In the genomic region with DNA sequence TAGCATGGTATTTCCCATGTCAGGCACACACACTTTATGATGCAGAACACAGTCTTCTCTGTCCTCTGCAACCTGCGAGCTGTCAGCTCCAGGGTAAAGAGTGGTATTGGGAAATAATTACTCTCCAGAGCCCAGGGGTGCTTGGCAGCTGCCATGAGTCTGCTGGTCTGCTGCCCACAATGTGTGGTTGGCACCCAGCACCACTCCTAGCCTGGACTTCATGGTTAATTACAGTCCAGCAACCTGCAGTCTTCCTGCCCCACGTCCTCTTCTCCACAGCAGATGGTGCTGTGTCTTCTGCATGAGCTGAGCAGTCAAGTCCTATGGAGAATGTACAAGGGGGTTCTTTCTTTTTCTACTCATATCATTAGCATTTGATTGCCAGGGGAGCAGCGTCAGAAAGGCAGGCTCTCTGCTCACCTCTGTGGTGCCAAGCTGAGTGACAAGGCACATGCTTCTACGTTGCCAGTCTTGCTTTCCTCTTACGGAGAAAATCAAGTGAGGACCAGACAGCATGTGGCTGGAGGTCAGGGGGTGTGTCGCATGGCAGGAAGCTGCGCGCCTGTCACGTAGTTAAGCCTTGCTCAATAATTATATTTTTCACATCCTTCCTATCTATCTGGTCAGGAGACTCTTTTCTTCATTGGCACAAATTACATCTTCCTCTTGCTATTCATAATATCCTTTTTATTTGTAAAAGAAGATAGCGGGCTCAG, we compare ENCODE assay signal across 10 mouse cellular contexts.
DNase-seq lines count a peak whose midpoint lies in the region; ATAC-seq and TF ChIP-seq lines count a peak whose summit lies in the region.
"Had no signal": no experiment of that assay in that cellular context is flagged by ENCODE, and none has a peak within 500 bp of the region (broad histone marks: within the 10 kb centered on the region; RNA-seq: fewer than 3 reads in every experiment).

No protein-coding gene starts in this region.

- H3K36me3 ChIP-seq in hindbrain, embryonic 15.5 days = no peaks in the 10 kb centered on the region
- H3K36me3 ChIP-seq in hindbrain, embryonic 10.5 days = no peaks in the 10 kb centered on the region
- no peaks in the 10 kb centered on the region for H3K36me3 ChIP-seq in kidney, postnatal 0 days (ENCODE audit: insufficient read depth, low read length)
- H3K36me3 ChIP-seq: heart, embryonic 15.5 days; limb, embryonic 12.5 days; midbrain, embryonic 12.5 days had no signal

- no peaks in the 10 kb centered on the region for H3K27me3 ChIP-seq in hindbrain, embryonic 15.5 days
- H3K27me3 ChIP-seq in hindbrain, embryonic 10.5 days (ENCODE audit: insufficient read depth, poor library complexity, severe bottlenecking) = no peaks in the 10 kb centered on the region
- H3K27me3 ChIP-seq in kidney, postnatal 0 days (ENCODE audit: insufficient read depth, low read length) = no peaks in the 10 kb centered on the region
- H3K27me3 ChIP-seq: heart, embryonic 15.5 days; limb, embryonic 12.5 days; midbrain, embryonic 12.5 days had no signal

- H3K4me2 ChIP-seq in hindbrain, embryonic 15.5 days = no peak overlapping the region
- H3K4me2 ChIP-seq in kidney, postnatal 0 days (ENCODE audit: low read length) = no peak overlapping the region
- H3K4me2 ChIP-seq: heart, embryonic 15.5 days; limb, embryonic 12.5 days; midbrain, embryonic 12.5 days had no signal

- no peaks in the 10 kb centered on the region for H3K9me3 ChIP-seq in hindbrain, embryonic 15.5 days
- no peaks in the 10 kb centered on the region for H3K9me3 ChIP-seq in hindbrain, embryonic 10.5 days
- H3K9me3 ChIP-seq in kidney, postnatal 0 days (replicated peaks; ENCODE audit: low read length) = no peaks in the 10 kb centered on the region
- H3K9me3 ChIP-seq: heart, embryonic 15.5 days; limb, embryonic 12.5 days; midbrain, embryonic 12.5 days had no signal

- TF ChIP-seq CTCF in kidney, postnatal 0 days (IDR thresholded peaks at IDR 0.05; ENCODE audit: low read depth) = peak; percentile 11; the same call in 1 of the 2 replicates

- peaks cover 12% of the 10 kb centered on the region; the same call in 1 of the 2 replicates for H3K4me1 ChIP-seq in hindbrain, embryonic 15.5 days (replicated peaks)
- no peaks in the 10 kb centered on the region for H3K4me1 ChIP-seq in hindbrain, embryonic 10.5 days (replicated peaks)
- no peaks in the 10 kb centered on the region for H3K4me1 ChIP-seq in kidney, postnatal 0 days (replicated peaks; ENCODE audit: insufficient read depth, low read length)
- H3K4me1 ChIP-seq: heart, embryonic 15.5 days; limb, embryonic 12.5 days; midbrain, embryonic 12.5 days had no signal

- WGBS in hindbrain, embryonic 15.5 days = 54% methylated on average over 10 of the region's 10 CpGs
- WGBS in hindbrain, embryonic 10.5 days = 70% methylated on average over 10 of the region's 10 CpGs
- WGBS in kidney, postnatal 0 days = 65% methylated on average over 10 of the region's 10 CpGs

- no peak overlapping the region for H3K9ac ChIP-seq in hindbrain, embryonic 15.5 days
- H3K9ac ChIP-seq in kidney, postnatal 0 days (ENCODE audit: low read depth, low read length) = no peak overlapping the region
- H3K9ac ChIP-seq: heart, embryonic 15.5 days; limb, embryonic 12.5 days; midbrain, embryonic 12.5 days had no signal

- DNase-seq in hindbrain, embryonic 10.5 days (ENCODE audit: low spot score) = no peak
- peak; percentile 57 for DNase-seq in NIH3T3 (ENCODE audit: low read depth)
- DNase-seq in cerebellum, adult 18-20 months = peak; percentile 33 to 36
- DNase-seq in kidney, postnatal 0 days (ENCODE audit: low spot score) = no peak
- no peak for DNase-seq in embryo, embryonic 11 days
- DNase-seq in frontal cortex, adult 2 months (ENCODE audit: extremely low spot score in 1 of 2, low spot score in 1 of 2) = no peak

- H3K27ac ChIP-seq in hindbrain, embryonic 15.5 days (replicated peaks) = no peak overlapping the region
- no peak overlapping the region for H3K27ac ChIP-seq in hindbrain, embryonic 10.5 days
- no peak overlapping the region for H3K27ac ChIP-seq in kidney, postnatal 0 days
- H3K27ac ChIP-seq: heart, embryonic 15.5 days; limb, embryonic 12.5 days; midbrain, embryonic 12.5 days had no signal

- ATAC-seq in hindbrain, embryonic 15.5 days (ENCODE audit: low FRiP score, low read depth) = peak; percentile 82
- no peak for ATAC-seq in kidney, postnatal 0 days (replicated peaks; ENCODE audit: low FRiP score, low read depth)

- H3K4me3 ChIP-seq in hindbrain, embryonic 15.5 days = no peak overlapping the region
- no peak overlapping the region for H3K4me3 ChIP-seq in hindbrain, embryonic 10.5 days
- H3K4me3 ChIP-seq in kidney, postnatal 0 days (replicated peaks; ENCODE audit: low read depth, low read length) = no peak overlapping the region
- H3K4me3 ChIP-seq: heart, embryonic 15.5 days; limb, embryonic 12.5 days; midbrain, embryonic 12.5 days had no signal

Comparison
In these comparisons a context has a peak if more than half of its experiments do, and no peak if none do; other contexts are left out.
1. DNase-seq: peak in NIH3T3 (single experiment) and cerebellum, adult 18-20 months (2 of 2); none in hindbrain, embryonic 10.5 days (single experiment), kidney, postnatal 0 days (single experiment), embryo, embryonic 11 days (single experiment) and frontal cortex, adult 2 months (0 of 2).